Mouse (Mus musculus): Measurements from ENCODE around the gene Cblc. TPM values are rescaled to one million over a fixed set of nuclear protein-coding genes. Genes with fewer than 3 reads are reported as not detected.
A peak's percentile ranks its signal among the peaks of the same experiment; 100 is the strongest.

Gene Cblc
- total RNA-seq (2015; ENCODE audit: low replicate concordance): not detected in 2 replicates
- total RNA-seq (2017; ENCODE audit: low replicate concordance): not detected in 2 replicates

DNA sequence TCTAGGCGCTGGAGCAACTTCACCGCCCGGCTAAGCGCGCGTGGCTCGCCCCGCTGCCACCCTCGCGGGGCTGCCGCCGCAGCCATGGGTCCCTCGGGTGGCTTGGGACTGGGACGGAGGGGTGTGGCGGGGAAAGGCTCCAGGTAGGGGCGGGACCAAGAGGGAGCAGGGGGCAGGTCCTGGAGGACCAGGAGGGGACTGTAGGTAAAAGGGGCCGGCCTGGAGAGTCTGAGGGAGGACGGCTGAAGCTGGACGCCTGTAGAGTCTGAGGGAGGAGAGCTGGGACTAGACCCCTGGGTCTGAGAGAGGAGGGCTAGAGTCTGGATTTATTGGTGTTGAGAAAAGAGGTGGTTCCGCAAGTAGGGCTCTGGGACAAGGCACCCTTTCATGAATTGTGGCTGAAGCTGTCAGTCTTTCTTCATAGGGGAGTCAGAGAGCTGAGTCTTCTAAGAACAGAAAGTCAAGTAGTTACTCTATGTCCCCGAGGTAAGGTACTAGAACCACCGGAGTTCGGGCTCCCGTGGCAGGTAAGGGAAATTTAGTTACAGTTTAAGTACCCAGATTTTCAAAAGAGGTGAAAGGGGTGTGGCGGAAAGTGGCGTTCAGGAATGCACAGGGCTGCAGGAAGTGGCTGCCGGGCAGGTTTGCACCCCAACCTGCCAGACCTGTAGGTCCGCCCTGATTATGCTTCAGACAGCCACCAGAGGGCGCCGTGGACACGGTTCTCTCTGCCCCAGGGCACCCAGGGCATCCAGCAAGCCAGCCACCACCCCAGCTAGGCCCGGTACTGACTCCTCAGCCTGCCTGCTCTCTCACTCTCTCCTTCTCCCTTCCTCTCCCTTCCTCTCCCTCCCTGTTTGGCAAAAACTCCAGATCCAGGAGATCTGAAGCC is at the start of gene Cblc:
Cblc (minus strand) TSS at position 113 of the 892 bp plus-strand sequence.
- peak; percentile 78 for ATAC-seq (replicated peaks; ENCODE audit: low FRiP score, poor library complexity, severe bottlenecking)

- no peak for ATAC-seq (replicated peaks; ENCODE audit: low FRiP score, poor library complexity, severe bottlenecking)
Observed at GRCm38 (mm10) chr7:19844521-19845171, 48.0 kb upstream of the Cblc start.

DNA sequence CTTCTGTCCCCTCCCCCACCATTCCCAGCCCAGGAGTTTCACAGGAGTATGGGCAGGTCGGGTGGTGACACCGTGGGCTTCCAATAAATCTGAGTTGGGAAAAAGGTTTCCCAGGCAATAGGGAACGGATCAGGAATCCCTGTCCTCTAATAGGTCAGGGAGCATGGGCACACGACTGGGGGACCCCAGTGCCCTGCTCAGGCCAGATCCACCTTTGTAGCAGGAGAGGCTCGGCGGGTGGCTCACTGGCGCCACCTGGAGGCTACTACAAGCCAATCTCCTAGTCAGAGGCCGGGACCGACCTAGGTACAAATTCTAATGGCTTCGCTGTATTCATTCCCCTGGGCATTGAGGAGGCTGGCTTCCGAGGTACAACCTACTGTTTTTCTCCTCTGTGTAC is 47.0 kb upstream of the Cblc start:
- ATAC-seq (replicated peaks; ENCODE audit: low FRiP score, poor library complexity, severe bottlenecking): no peak; the same call in 1 of the 2 replicates

GRCm38 (mm10) chr7:19842885-19843504 is 46.4 kb upstream of the Cblc start:
- no peak for ATAC-seq (replicated peaks; ENCODE audit: low FRiP score, poor library complexity, severe bottlenecking)

GRCm38 (mm10) chr7:19841686-19842413 is 45.2 kb upstream of the Cblc start:
- ATAC-seq (replicated peaks; ENCODE audit: low FRiP score, poor library complexity, severe bottlenecking): no peak

GRCm38 (mm10) chr7:19840936-19841335 is 44.3 kb upstream of the Cblc start:
- no peak for ATAC-seq (replicated peaks; ENCODE audit: low FRiP score, poor library complexity, severe bottlenecking)

- no peak for ATAC-seq (replicated peaks; ENCODE audit: low FRiP score, poor library complexity, severe bottlenecking)
Observed at GRCm38 (mm10) chr7:19840371-19840770, 43.8 kb upstream of the Cblc start.

DNA sequence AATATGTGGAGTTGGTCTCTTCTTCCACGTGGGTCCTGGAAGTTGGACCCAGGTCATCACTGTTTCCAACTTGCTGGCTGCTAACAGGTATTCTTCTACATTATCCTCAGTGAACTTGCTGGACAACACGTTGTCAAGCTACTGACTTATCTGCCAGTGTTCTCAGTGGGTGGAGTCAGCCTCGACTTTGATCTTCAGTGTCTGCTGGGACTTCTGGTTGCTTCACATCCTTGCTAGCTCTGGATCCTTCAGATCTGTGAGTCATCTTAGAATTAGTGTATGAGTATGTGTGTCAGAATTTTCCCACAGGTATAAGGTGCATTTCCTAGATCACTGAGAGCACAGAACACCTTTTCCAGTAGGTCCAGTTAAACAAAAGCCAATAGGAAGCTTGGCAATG is 40.2 kb upstream of the Cblc start:
- no peak for ATAC-seq (replicated peaks; ENCODE audit: low FRiP score, poor library complexity, severe bottlenecking)

DNA sequence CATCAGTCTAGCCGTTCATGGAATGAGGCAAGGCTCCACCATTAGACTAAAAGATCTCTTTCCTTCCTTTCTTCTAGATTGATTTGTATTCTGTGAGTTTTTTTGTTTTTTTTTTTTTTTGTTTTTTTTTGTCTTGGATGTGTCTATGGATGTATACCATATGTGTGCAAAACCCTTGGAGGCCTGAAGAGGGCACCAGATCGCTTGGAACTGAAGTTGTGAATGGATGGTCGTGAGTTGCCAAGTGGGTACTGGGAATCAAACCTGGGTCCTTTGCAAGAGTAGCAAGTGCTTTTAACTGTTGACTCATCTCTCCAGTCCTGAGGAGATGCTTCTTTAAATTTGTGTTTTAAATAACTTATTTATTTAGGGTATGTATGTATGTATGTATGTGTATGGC is 37.4 kb upstream of the Cblc start:
- ATAC-seq (replicated peaks; ENCODE audit: low FRiP score, poor library complexity, severe bottlenecking): no peak

- ATAC-seq (replicated peaks; ENCODE audit: low FRiP score, poor library complexity, severe bottlenecking): 0 out of 2 replicates have a peak, but pooled peaks have one; percentile 54
Observed at GRCm38 (mm10) chr7:19831837-19832236, 35.2 kb upstream of the Cblc start.

DNA sequence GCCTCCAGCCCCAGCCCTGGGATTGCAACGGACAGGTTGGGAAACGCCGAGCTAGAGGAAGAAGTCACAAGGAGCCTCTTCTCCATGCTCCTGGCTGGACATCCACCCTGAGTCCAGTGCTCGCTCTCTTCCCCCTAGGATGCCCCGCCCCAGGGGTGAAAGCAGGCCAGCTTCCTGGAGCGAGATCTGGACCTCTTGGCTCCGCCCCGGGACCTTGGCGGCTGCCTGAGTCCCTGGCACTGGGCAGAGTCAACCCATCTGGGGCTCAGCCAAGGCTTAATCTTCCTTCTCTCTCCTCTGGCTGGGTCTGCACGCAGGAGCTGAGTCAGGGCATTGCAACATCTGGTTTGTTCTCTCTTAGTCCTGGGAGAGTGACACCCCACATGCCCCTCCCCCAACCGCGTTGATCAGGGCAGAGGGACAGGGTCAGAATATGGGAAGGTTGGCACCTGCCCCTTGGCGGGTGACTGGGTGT is 34.1 kb upstream of the Cblc start:
- no peak for ATAC-seq (replicated peaks; ENCODE audit: low FRiP score, poor library complexity, severe bottlenecking)

GRCm38 (mm10) chr7:19829694-19830093 is 33.1 kb upstream of the Cblc start:
- ATAC-seq (replicated peaks; ENCODE audit: low FRiP score, poor library complexity, severe bottlenecking): no peak

DNA sequence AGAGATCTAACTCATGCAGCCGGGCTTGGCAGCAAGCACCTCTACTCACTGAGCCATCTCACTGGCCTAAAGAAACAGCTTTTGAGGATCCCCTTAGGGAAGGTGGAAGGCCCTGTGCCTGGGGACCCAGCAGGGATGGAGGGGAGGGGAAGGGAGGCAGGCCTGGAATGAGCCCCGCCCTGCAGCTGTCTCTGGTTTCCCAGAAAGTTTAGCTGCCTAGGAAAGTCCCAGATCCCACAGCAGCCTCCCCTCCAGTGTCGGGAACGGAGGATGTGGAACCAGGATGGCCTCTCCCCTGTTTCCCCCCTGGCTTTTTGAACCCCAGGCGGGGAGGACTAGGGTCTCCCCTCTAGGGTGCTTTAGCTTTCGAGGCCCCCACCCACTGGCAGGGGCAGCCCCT is 30.1 kb upstream of the Cblc start:
- ATAC-seq (replicated peaks; ENCODE audit: low FRiP score, poor library complexity, severe bottlenecking): no peak

- ATAC-seq (replicated peaks; ENCODE audit: low FRiP score, poor library complexity, severe bottlenecking): no peak
Observed at GRCm38 (mm10) chr7:19824182-19824973, 27.8 kb upstream of the Cblc start.

- ATAC-seq (replicated peaks; ENCODE audit: low FRiP score, poor library complexity, severe bottlenecking): no peak
Observed at GRCm38 (mm10) chr7:19823256-19824181, 26.9 kb upstream of the Cblc start.

DNA sequence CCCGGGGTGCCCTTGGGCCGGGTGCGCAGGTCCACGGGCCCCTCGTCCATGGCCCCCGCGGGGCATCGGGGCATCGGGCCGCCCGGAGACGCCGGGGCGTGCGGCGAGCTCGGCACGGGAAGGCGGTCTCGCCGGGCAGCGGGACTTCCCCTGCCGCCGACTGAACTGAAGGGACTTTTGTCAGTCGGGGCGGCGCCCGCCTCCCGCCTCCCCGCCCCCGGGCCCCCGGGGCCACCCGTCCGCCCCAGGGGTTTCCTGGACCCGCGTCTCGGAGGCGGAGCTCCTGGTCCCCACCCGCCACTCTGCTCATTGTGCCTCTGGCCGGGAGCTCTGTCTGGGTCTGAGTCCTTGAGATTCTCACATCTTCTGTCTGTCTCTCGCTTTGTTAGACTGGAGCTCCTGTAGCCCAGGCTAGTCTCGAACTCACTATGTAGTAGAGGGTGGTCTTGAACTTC is 26.0 kb upstream of the Cblc start, which contains the start of gene Bcl3:
Bcl3 (minus strand) TSS at position 167 of the 455 bp plus-strand sequence.
- ATAC-seq (replicated peaks; ENCODE audit: low FRiP score, poor library complexity, severe bottlenecking): no peak

DNA sequence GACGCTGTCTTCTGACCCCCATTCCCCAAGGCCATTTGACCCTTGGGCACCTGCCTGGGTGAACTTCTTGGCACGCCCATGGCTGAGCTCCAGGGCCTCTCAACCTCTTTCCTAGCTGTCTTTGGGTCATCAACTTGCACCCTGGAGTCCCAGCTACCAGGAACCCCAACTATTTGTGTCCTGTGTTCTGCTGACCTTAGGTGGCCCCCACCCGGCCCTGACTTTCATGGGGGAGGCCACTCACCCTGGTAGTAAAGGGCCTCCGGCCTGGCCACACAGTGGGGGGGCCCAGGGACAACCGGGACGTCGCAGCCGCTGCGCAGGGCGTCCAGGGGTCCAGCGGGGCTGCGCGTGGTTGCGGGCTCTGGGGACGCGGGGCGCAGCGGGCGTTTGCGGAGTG is 25.6 kb upstream of the Cblc start:
- ATAC-seq (replicated peaks; ENCODE audit: low FRiP score, poor library complexity, severe bottlenecking): no peak

GRCm38 (mm10) chr7:19821633-19822032 is 25.0 kb upstream of the Cblc start:
- no peak for ATAC-seq (replicated peaks; ENCODE audit: low FRiP score, poor library complexity, severe bottlenecking)
